9 mouse cellular contexts compared by ENCODE assay signal in genomic region chr11:108023188-108023587, GRCm38 (mm10).
DNase-seq lines count a peak whose midpoint lies in the region; ATAC-seq and TF ChIP-seq lines count a peak whose summit lies in the region.
"Had no signal": no experiment of that assay in that cellular context is flagged by ENCODE, and none has a peak within 500 bp of the region (broad histone marks: within the 10 kb centered on the region; RNA-seq: fewer than 3 reads in every experiment).

No protein-coding gene starts in this region.

- no peak overlapping the region for H3K4me3 ChIP-seq in heart, embryonic 11.5 days (ENCODE audit: low read depth, low read length)
- H3K4me3 ChIP-seq in stomach, postnatal 0 days (ENCODE audit: low read depth, low read length) = no peak overlapping the region
- H3K4me3 ChIP-seq: myocyte had no signal

- TF ChIP-seq EP300 in stomach, postnatal 0 days (optimal IDR thresholded peaks at IDR 0.05) = no peak

- 49% methylated on average over 14 of the region's 14 CpGs for WGBS in heart, embryonic 11.5 days (ENCODE audit: insufficient replicate concordance)
- WGBS in stomach, postnatal 0 days = 31% methylated on average over 14 of the region's 14 CpGs

- intact Hi-C loops in heart, postnatal 25 days (cut with DNase I) = no loop called here
- intact Hi-C loops in left cerebral cortex, postnatal 14 days (cut with DNase I) = no loop called here

- no peaks in the 10 kb centered on the region; the same call in 1 of the 2 replicates for H3K4me1 ChIP-seq in heart, embryonic 11.5 days (ENCODE audit: control insufficient read depth, insufficient read depth, low read length)
- H3K4me1 ChIP-seq in stomach, postnatal 0 days (replicated peaks; ENCODE audit: control insufficient read depth, insufficient read depth) = no peaks in the 10 kb centered on the region

- no peak for ATAC-seq in heart, embryonic 11.5 days (replicated peaks; ENCODE audit: insufficient number of reproducible peaks, low FRiP score, low TSS enrichment)
- ATAC-seq in stomach, postnatal 0 days (ENCODE audit: low FRiP score, low TSS enrichment) = peak; percentile 19

- H3K4me2 ChIP-seq in heart, embryonic 11.5 days = no peak overlapping the region
- no peak overlapping the region for H3K4me2 ChIP-seq in stomach, postnatal 0 days (replicated peaks; ENCODE audit: low read depth)

- no peak for TF ChIP-seq CTCF in stomach, postnatal 0 days (IDR thresholded peaks at IDR 0.05; ENCODE audit: low read depth)

- H3K27me3 ChIP-seq in heart, embryonic 11.5 days (ENCODE audit: control insufficient read depth, insufficient read depth, low read length) = no peaks in the 10 kb centered on the region
- H3K27me3 ChIP-seq in stomach, postnatal 0 days (ENCODE audit: control insufficient read depth, insufficient read depth, low read length) = no peaks in the 10 kb centered on the region

- peak; percentile 97 for DNase-seq in heart, adult 11 months
- DNase-seq in cerebellum, adult 11 months = peak; percentile 62
- DNase-seq in heart, postnatal 25 days (ENCODE audit: low spot score) = peak; percentile 43
- DNase-seq in left cerebral cortex, postnatal 14 days (ENCODE audit: low spot score in 2 of 2) = peak; percentile 75 to 87
- peak; percentile 28 for DNase-seq in stomach, postnatal 0 days (ENCODE audit: low spot score)
- DNase-seq in spleen, postnatal 4 days (ENCODE audit: low spot score in 2 of 2) = no peak
- no peak for DNase-seq in Muller cell, postnatal 12 days (ENCODE audit: inconsistent ontology term)

- no peak overlapping the region for H3K27ac ChIP-seq in heart, embryonic 11.5 days (ENCODE audit: low read depth, low read length)
- no peak overlapping the region for H3K27ac ChIP-seq in stomach, postnatal 0 days (replicated peaks)

- H3K36me3 ChIP-seq in heart, embryonic 11.5 days (ENCODE audit: control insufficient read depth, insufficient read depth, low read length) = no peaks in the 10 kb centered on the region
- no peaks in the 10 kb centered on the region for H3K36me3 ChIP-seq in stomach, postnatal 0 days (ENCODE audit: control insufficient read depth, insufficient read depth, low read length)

- H3K9me3 ChIP-seq in heart, embryonic 11.5 days (replicated peaks; ENCODE audit: control insufficient read depth, low read length) = no peaks in the 10 kb centered on the region
- H3K9me3 ChIP-seq in stomach, postnatal 0 days (ENCODE audit: control insufficient read depth, low read length) = no peaks in the 10 kb centered on the region

- H3K9ac ChIP-seq in heart, embryonic 11.5 days (ENCODE audit: low read depth, low read length) = no peak overlapping the region
- H3K9ac ChIP-seq in stomach, postnatal 0 days (ENCODE audit: low read length) = no peak overlapping the region

Comparison
In these comparisons a context has a peak if more than half of its experiments do, and no peak if none do; other contexts are left out.
1. DNase-seq: peak in heart, adult 11 months (single experiment), cerebellum, adult 11 months (single experiment), heart, postnatal 25 days (single experiment), left cerebral cortex, postnatal 14 days (2 of 2) and stomach, postnatal 0 days (single experiment); none in spleen, postnatal 4 days (0 of 2) and Muller cell, postnatal 12 days (single experiment).